Mouse (Mus musculus) ES-E14 (cell line): ENCODE results near the gene Smarca4.

Experiments used
- ZC3H11A ChIP-seq: IDR thresholded peaks from 2 replicates; pipeline ENCODE4 v1.6.1; 2012; ENCODE audit warnings: low read depth, mild to moderate bottlenecking, inconsistent platforms, low read length, borderline replicate concordance
- ZNF384 ChIP-seq: IDR thresholded peaks from 2 replicates; pipeline ENCODE4 v1.6.1; 2012; ENCODE audit warnings: low read depth, low read length, inconsistent platforms

DNA sequence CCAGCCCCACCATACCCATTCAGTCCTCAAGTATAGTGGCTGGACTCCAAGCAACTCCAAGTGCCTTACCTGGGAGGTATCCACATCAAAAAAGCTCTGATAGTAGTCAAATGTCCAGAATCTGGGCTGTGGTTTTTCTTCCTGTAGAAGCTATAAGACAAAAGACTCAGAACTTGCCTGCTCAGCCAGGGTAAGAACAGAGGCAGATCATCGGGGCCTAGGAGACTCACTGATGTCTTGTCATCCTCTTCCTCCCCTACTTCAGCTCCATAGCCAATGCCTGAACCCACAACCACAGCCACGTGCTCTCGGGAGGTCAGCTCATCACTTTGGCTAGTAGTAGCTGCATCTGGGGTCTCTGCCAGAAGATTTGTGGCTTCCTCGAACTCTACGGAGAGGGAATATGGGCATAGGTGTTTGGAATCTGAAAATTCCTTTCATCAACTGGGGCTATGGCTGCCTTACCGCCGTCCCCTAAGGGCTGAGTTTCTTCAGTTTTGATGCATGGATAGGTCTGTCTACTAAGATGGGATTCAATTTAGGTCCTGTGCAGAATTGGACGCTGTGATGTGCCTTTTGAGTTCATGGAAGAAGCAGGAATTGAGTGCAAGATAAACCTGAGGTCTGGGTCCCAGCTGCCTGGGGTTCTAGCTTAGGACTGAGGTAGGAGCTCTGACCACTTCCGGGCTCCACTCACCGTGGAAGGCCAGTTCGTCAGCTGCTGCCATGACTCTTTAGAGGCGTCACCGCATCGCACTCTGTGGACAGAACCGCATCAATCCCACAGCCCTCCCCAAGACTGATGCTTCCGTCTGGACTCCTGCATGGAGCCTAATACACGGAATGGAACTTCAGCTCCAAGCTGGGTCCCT, 23.9 kb upstream of the Smarca4 start:
- TF ChIP-seq ZC3H11A = no peak
- TF ChIP-seq ZNF384 = no peak
